Mouse (Mus musculus): ENCODE data around the gene Hnrnpll.

GRCm38 (mm10) chr17:80004345-80005239 lies 57.5 kb downstream of the Hnrnpll start:
- TF ChIP-seq CTCF (IDR thresholded peaks at IDR 0.05; ENCODE audit: borderline replicate concordance, extremely low read depth, insufficient read depth, insufficient read length) (peak; percentile 50; the same call in 1 of the 2 replicates), POLR2A (IDR thresholded peaks at IDR 0.05; ENCODE audit: borderline replicate concordance, extremely low read depth, insufficient read depth, insufficient read length, poor library complexity, severe bottlenecking) (no peak)
